Mouse (Mus musculus): ENCODE data around the gene Klhl10. TPM values are rescaled to one million over a fixed set of nuclear protein-coding genes. Genes with fewer than 3 reads are reported as not detected.
A peak's percentile ranks its signal among the peaks of the same experiment; 100 is the strongest.

Klhl10 gene
- total and polyA plus RNA-seq, 2 experiments from 2014 or later: 0.39 to 0.42 TPM

DNA sequence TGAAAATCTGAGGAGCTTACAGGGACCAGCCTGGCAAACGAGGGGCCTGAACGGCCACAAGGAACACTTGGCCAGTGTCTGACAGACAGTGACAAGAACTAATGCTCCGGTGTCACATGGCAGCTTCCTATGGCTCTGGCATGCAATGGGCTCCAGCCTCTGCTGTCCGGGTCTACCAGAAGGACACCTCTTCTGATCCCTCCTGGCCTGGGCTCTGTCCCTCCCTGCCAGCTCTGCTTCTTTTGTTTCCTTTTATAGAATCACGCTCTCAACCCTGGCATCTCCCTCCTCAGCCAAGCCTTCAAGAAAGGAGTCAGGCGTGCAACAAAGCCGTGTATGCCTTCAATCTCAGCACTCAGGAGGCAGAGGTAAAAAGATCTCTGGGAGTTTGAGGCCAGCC, 11.7 kb upstream of the Klhl10 start:
- Histone ChIP-seq H3K36me3 (ENCODE audit: insufficient read depth, low read length) (no peaks in the 10 kb centered on the region), H3K9me3 (ENCODE audit: low read length) (no peaks in the 10 kb centered on the region), H3K27ac (no peak overlapping the region), H3K9ac (replicated peaks; ENCODE audit: low read length) (no peak overlapping the region), H3K4me3 (ENCODE audit: low read length) (no peak overlapping the region), H3K4me1 (ENCODE audit: insufficient read depth, low read length) (no peaks in the 10 kb centered on the region; the same call in 1 of the 2 replicates), H3K4me2 (ENCODE audit: low read depth, low read length) (no peak overlapping the region), H3K27me3 (ENCODE audit: insufficient read depth, low read length) (no peaks in the 10 kb centered on the region)
- ATAC-seq (no peak), DNase-seq (ENCODE audit: low spot score) (no peak)
- TF ChIP-seq CTCF (IDR thresholded peaks at IDR 0.05; ENCODE audit: low read depth): no peak
- WGBS: 72% methylated on average over 7 of the region's 7 CpGs

DNA sequence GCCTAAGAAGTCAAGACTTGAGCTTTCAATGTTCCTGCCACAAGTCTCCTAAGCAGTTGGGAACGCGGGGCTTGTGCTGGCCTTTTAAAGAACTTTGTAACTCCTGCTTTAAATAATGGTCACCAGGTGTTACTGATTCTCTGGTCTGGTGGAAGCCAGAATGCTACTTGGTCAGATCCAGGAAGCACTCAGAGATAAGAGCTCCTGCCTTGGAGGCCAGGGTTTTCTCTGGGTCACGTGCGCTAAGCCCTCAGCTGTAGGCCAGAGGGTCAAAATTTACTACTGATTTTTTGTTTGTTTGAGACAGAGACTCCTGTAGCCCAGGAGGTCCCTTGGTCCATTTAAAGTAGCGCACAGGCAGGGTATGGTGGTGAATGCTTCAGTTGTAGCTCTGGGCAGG, 9.7 kb upstream of the Klhl10 start:
- peaks cover 9% of the 10 kb centered on the region; the same call in 1 of the 2 replicates for H3K36me3 ChIP-seq (ENCODE audit: insufficient read depth, low read length)
- no peak overlapping the region for H3K4me3 ChIP-seq (ENCODE audit: low read length)
- no peak overlapping the region for H3K4me2 ChIP-seq (ENCODE audit: low read depth, low read length)
- H3K9ac ChIP-seq (replicated peaks; ENCODE audit: low read length): no peak overlapping the region
- H3K9me3 ChIP-seq (ENCODE audit: low read length): no peaks in the 10 kb centered on the region
- no peaks in the 10 kb centered on the region; the same call in 1 of the 2 replicates for H3K4me1 ChIP-seq (ENCODE audit: insufficient read depth, low read length)
- TF ChIP-seq CTCF (IDR thresholded peaks at IDR 0.05; ENCODE audit: low read depth): no peak
- 95% methylated on average over 5 of the region's 5 CpGs for WGBS
- no peak overlapping the region for H3K27ac ChIP-seq
- no peak for ATAC-seq
- H3K27me3 ChIP-seq (ENCODE audit: insufficient read depth, low read length): no peaks in the 10 kb centered on the region
- DNase-seq (ENCODE audit: low spot score): no peak

DNA sequence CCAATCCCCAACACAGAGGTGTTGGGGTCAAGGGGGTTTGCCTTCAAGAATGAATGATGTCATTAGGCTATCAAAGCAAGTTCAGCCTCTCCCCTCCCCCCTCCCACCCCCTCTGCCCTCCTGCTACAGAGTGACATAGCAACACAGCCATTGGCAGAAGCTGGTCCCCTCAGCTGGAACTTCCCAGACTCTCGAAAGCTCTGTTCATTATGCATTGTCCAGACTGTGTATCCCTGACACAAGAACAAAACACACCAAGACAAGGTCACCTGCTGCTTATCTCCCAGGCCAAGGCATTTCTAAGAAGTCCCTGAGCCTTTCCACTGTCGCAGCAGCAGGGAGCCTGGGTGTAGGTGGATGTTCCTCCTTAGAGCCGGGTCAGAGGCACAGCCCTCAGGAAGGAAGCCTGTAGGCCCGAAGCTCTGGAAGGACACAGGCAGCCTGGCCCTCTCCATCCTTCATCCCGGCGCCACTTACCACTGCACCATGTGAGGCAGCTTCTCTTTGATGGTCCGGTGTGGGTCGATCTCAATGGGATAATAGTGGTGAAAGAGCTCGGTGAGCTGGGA, 6.0 kb upstream of the Klhl10 start:
- 25% methylated on average over 9 of the region's 9 CpGs for WGBS
- no peak for ATAC-seq
- TF ChIP-seq CTCF (IDR thresholded peaks at IDR 0.05; ENCODE audit: low read depth): no peak

DNA sequence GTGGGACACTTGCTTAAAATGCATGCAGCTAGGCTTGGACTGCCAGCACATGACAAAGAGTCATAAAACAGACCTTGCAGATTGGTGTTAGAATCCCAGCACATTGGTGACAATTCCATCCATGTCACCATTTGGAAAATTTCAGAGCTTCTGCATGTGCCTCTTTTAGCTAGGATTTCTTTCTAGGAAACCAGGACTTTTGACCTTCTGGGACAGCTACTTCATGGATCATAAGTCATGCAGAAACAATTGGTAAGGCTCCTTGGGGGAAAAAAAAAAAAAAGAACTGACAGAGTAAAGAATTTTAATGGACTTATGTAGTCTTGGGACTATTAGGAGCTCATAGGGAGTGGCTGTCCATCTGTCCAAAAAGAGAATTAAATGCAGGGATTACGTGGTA, 3.8 kb upstream of the Klhl10 start:
- ATAC-seq: no peak
- no peak overlapping the region for H3K4me3 ChIP-seq (ENCODE audit: low read length)

More for the DNA sequence above, 6.0 kb upstream of the Klhl10 start:
- Histone ChIP-seq H3K4me2 (ENCODE audit: low read depth, low read length) (no peak overlapping the region), H3K27me3 (ENCODE audit: insufficient read depth, low read length) (no peaks in the 10 kb centered on the region), H3K36me3 (ENCODE audit: insufficient read depth, low read length) (peaks cover 9% of the 10 kb centered on the region; the same call in 1 of the 2 replicates), H3K27ac (no peak overlapping the region), H3K9me3 (ENCODE audit: low read length) (no peaks in the 10 kb centered on the region), H3K4me3 (ENCODE audit: low read length) (no peak overlapping the region), H3K4me1 (ENCODE audit: insufficient read depth, low read length) (no peaks in the 10 kb centered on the region; the same call in 1 of the 2 replicates), H3K9ac (replicated peaks; ENCODE audit: low read length) (no peak overlapping the region)
- no peak for DNase-seq (ENCODE audit: low spot score)

DNA sequence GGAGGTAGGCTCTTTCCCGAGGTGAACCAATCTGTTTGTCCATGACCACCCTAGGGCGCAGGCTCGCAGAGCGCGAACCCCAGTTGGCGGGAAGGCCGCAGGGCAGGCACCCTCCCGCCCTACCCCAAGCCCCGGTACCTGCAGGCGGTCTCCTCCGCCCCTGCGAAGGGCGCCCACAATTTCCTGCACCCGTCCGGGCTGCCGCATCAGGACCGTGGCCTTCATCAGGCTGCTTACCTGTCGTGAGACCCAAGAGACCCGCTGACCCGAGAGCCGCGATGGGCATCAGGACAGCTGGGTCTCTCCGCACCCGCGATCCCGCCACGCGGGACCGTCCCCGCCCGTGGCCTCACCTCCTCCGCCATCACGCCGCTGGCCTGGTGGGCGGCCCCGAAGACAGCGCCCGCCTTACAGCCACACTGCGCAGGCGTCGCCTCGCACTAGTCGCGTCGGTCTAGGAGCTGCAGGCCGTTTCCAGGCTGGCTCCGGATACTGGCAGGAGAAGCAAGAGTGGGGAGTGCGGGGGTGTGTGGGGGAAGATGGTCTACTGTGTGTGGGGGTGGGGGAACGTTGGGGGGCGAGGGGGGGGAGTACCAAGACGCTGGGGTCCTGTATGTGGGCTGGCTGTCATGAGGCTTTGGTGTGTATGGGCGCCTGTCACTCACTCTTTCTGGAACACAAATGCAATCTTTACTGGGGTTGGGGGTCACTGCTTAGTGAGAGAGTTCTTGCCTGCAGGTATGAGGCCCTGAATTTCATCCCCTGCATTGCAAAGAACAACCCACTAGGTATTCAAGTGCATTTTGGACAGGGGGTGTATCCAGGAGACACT, 810 bp upstream of the Klhl10 start:
- Histone ChIP-seq H3K9me3 (ENCODE audit: low read length) (no peaks in the 10 kb centered on the region), H3K27ac (peak overlapping the region; percentile 74), H3K9ac (replicated peaks; ENCODE audit: low read length) (peak overlapping the region; percentile 89), H3K27me3 (ENCODE audit: insufficient read depth, low read length) (no peaks in the 10 kb centered on the region), H3K4me1 (ENCODE audit: insufficient read depth, low read length) (no peaks in the 10 kb centered on the region; the same call in 1 of the 2 replicates), H3K36me3 (ENCODE audit: insufficient read depth, low read length) (peaks cover 2% of the 10 kb centered on the region; the same call in 1 of the 2 replicates), H3K4me3 (ENCODE audit: low read length) (peak overlapping the region; percentile 83), H3K4me2 (ENCODE audit: low read depth, low read length) (peak overlapping the region; percentile 91)
- TF ChIP-seq CTCF (IDR thresholded peaks at IDR 0.05; ENCODE audit: low read depth): no peak
- DNase-seq (ENCODE audit: low spot score): peak; percentile 91
- 2% methylated on average over 52 of the region's 52 CpGs for WGBS
- ATAC-seq: peak; percentile 96

More for the DNA sequence above, 3.8 kb upstream of the Klhl10 start:
- DNase-seq (ENCODE audit: low spot score): no peak
- Histone ChIP-seq H3K9ac (replicated peaks; ENCODE audit: low read length) (no peak overlapping the region), H3K36me3 (ENCODE audit: insufficient read depth, low read length) (peaks cover 9% of the 10 kb centered on the region; the same call in 1 of the 2 replicates), H3K27ac (no peak overlapping the region), H3K9me3 (ENCODE audit: low read length) (no peaks in the 10 kb centered on the region), H3K4me1 (ENCODE audit: insufficient read depth, low read length) (no peaks in the 10 kb centered on the region; the same call in 1 of the 2 replicates), H3K4me2 (ENCODE audit: low read depth, low read length) (no peak overlapping the region), H3K27me3 (ENCODE audit: insufficient read depth, low read length) (no peaks in the 10 kb centered on the region)
- 78% methylated on average over 1 of the region's 1 CpGs for WGBS
- no peak for TF ChIP-seq CTCF (IDR thresholded peaks at IDR 0.05; ENCODE audit: low read depth)

DNA sequence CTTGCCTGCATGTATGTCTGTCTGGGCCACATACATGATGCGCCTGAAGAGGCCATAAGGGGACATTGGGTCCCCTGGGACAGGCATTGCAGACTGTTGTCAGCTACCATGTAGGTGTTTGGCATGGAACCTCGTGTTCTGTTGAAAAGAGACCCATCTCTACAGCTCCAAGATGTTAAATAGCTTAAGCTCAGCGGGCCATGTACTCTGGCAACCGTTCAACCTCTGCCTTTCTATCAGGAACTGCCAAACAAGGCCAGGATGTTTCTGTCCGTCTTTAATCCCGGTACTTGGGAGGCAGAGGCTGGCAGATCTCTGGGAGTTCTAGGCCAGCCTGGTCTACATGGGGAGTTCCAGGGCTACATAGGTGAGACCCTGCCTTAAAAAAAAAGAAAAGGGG, 908 bp downstream of the Klhl10 start:
- Histone ChIP-seq H3K27ac (no peak overlapping the region), H3K4me2 (ENCODE audit: low read depth, low read length) (no peak overlapping the region), H3K4me3 (ENCODE audit: low read length) (no peak overlapping the region), H3K9ac (replicated peaks; ENCODE audit: low read length) (no peak overlapping the region), H3K36me3 (ENCODE audit: insufficient read depth, low read length) (no peaks in the 10 kb centered on the region), H3K9me3 (ENCODE audit: low read length) (no peaks in the 10 kb centered on the region), H3K27me3 (ENCODE audit: insufficient read depth, low read length) (no peaks in the 10 kb centered on the region), H3K4me1 (ENCODE audit: insufficient read depth, low read length) (no peaks in the 10 kb centered on the region; the same call in 1 of the 2 replicates)
- DNase-seq (ENCODE audit: low spot score) (peak; percentile 9), ATAC-seq (no peak)
- TF ChIP-seq CTCF (IDR thresholded peaks at IDR 0.05; ENCODE audit: low read depth): no peak
- WGBS: 71% methylated on average over 6 of the region's 6 CpGs
